Mouse (Mus musculus) thymus, adult 2 months (tissue): ENCODE results near the gene Cox7a2. TPM values are rescaled to one million over a fixed set of nuclear protein-coding genes. Genes with fewer than 3 reads are reported as not detected.

Experiments
- DNase-seq: peaks from one replicate; pipeline ENCODE4 v3.0.0; 2021
- H3K27ac ChIP-seq: fragments of 200-500 bp; 2 replicates; pipeline ENCODE4 v1.5.1; 2012; ENCODE audit warnings: low read length, control low read depth; ENCODE audit not compliant: control insufficient read depth, insufficient read depth
- H3K27me3 ChIP-seq: fragments of 200-500 bp; 2 replicates; pipeline ENCODE4 v1.6.1; 2012; ENCODE audit warnings: mild to moderate bottlenecking, low read length, moderate library complexity, mixed read lengths; ENCODE audit not compliant: control insufficient read depth, insufficient read depth
- H3K36me3 ChIP-seq: fragments of 200-500 bp; 2 replicates; pipeline ENCODE4 v1.6.1; 2012; ENCODE audit warnings: mild to moderate bottlenecking, low read length, moderate library complexity; ENCODE audit not compliant: control insufficient read depth, insufficient read depth
- H3K4me1 ChIP-seq: fragments of 200-500 bp; replicated peaks from 2 replicates; pipeline ENCODE4 v1.6.1; 2012; ENCODE audit warnings: low read length; ENCODE audit not compliant: control insufficient read depth, insufficient read depth
- H3K4me3 ChIP-seq: fragments of 200-500 bp; 2 replicates; pipeline ENCODE4 v1.5.1; 2012; ENCODE audit warnings: mild to moderate bottlenecking, low read length, control low read depth, moderate library complexity; ENCODE audit not compliant: control insufficient read depth, insufficient read depth
- CTCF ChIP-seq: fragments of 200-500 bp; IDR thresholded peaks from 2 replicates; pipeline ENCODE4 v1.5.1; 2012; ENCODE audit warnings: mild to moderate bottlenecking, control low read depth, low read length, moderate library complexity, borderline replicate concordance; ENCODE audit not compliant: control insufficient read depth, poor library complexity, insufficient read depth; ENCODE audit errors: extremely low read depth
- POLR2A ChIP-seq: fragments of 200-500 bp; IDR thresholded peaks from 2 replicates; pipeline ENCODE4 v1.6.1; 2012; ENCODE audit warnings: mild to moderate bottlenecking, low read length, control low read depth, moderate library complexity; ENCODE audit not compliant: control insufficient read depth, poor library complexity, insufficient read depth; ENCODE audit errors: extremely low read depth
- WGBS: fragments of 180-500 bp; shearing (Covaris S2); methylation state at CpG from one replicate; pipeline ENCODE4 v1.1.7; 2018; 5-methylcytosine and 5-hydroxymethylcytosine counted together
- polyA plus RNA-seq: library from polyadenylated mRNA; depleted of rRNA; stranded (reverse); fragments of >200 nt; gene quantifications from 2 replicates; pipeline ENCODE4 v1.2.3, GENCODE M21; 2012

Cox7a2 gene
- polyA plus RNA-seq, 1 experiment, result 213 TPM

DNA sequence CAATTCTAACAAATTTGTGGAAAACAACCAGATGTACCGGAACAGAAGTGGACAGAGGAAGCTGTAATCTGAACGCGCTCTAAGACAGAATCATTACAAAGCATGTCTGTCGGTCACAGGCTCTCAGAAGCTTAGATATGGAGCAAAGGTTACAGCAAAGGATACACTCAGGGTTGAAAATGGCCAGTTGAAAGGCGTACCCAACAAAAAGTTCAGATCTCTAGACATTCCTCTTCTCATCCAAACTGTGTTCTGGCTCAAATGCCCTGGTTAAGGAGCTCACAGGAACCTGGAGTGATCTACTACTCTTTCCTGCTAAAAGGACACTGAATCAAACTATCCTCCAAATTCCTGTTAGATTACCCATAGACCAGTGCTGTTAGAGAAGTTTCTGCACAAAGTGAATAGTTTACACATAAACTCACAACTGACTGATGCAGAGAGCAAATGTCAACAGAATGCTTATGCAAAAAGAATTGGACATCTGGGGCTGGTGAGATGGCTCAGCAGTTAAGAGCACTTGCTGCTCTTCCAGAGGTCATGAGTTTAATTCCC lies 7.4 kb upstream of the Cox7a2 start:
- no peak for TF ChIP-seq CTCF
- no peak for DNase-seq
- no peaks in the 10 kb centered on the region for H3K27me3 ChIP-seq
- H3K4me3 ChIP-seq, result no peak overlapping the region
- whole genome bisulfite sequencing, result 92% methylated on average over 5 of the region's 5 CpGs
- H3K4me1 ChIP-seq, result no peaks in the 10 kb centered on the region
- no peak overlapping the region for H3K27ac ChIP-seq
- H3K36me3 ChIP-seq, result peaks cover 4% of the 10 kb centered on the region; the same call in 1 of the 2 replicates

DNA sequence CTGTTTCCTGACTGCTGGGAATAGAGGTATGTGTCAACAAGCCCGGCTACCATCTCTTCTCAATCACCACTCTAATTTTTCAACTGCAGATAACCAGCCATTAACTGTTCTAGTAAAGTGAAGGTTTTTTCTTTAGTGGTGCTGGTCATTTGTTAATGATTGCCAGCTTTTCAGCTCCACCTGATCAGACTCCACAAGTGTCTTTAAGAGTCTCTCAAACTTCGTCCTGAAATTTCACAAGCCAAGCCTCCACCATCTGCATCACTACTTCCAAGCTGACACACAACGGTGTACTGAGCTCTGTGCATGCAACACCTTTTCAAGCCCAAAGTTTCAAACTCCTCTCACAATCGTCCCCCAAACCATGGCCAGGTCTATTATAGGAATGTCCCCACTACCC lies 5.7 kb upstream of the Cox7a2 start:
- H3K27ac ChIP-seq, result no peak overlapping the region
- WGBS, result 97% methylated on average over 4 of the region's 4 CpGs
- H3K4me3 ChIP-seq, result no peak overlapping the region
- no peaks in the 10 kb centered on the region for H3K27me3 ChIP-seq
- no peaks in the 10 kb centered on the region for H3K4me1 ChIP-seq
- TF ChIP-seq CTCF (no peak), POLR2A (no peak)
- DNase-seq, result no peak
- H3K36me3 ChIP-seq, result no peaks in the 10 kb centered on the region

DNA sequence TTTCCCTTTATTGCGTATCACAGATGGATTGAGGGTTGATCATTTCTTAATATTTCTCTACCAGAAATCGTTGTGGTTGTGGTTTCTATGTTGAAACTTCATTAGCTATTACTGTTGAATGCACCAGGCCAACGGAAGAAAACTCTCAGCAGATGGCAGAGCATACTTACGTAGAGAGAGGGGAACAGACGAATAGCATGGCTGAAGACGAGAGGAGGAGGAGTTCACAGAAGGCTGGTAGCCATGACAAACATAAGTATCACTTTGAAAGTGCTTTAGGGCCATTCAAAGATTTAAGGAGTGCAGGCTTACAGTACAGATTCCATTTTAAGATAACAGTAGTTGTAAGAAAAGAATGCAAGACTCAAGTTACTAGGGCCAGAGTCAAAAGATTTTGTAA lies 2.8 kb upstream of the Cox7a2 start:
- Histone ChIP-seq H3K4me1 (0 out of 2 replicates have a peak, but pooled peaks cover 2% of the 10 kb centered on the region), H3K27me3 (no peaks in the 10 kb centered on the region), H3K36me3 (0 out of 2 replicates have a peak, but pooled peaks cover 3% of the 10 kb centered on the region), H3K4me3 (no peak overlapping the region), H3K27ac (no peak overlapping the region)
- 85% methylated on average over 6 of the region's 6 CpGs for WGBS
- TF ChIP-seq POLR2A, result no peak
- no peak for TF ChIP-seq CTCF
- no peak for DNase-seq

- Histone ChIP-seq H3K4me1 (0 out of 2 replicates have a peak, but pooled peaks cover 2% of the 10 kb centered on the region), H3K27ac (no peak overlapping the region), H3K4me3 (peak overlapping the region; percentile 48), H3K27me3 (no peaks in the 10 kb centered on the region), H3K36me3 (peaks cover 13% of the 10 kb centered on the region; the same call in 1 of the 2 replicates)
- no peak for TF ChIP-seq CTCF
- WGBS, result 7% methylated on average over 14 of the region's 14 CpGs
- no peak for DNase-seq
These were observed 398 bp upstream of the Cox7a2 start for GRCm38 (mm10) chr9:79760076-79760475.

DNA sequence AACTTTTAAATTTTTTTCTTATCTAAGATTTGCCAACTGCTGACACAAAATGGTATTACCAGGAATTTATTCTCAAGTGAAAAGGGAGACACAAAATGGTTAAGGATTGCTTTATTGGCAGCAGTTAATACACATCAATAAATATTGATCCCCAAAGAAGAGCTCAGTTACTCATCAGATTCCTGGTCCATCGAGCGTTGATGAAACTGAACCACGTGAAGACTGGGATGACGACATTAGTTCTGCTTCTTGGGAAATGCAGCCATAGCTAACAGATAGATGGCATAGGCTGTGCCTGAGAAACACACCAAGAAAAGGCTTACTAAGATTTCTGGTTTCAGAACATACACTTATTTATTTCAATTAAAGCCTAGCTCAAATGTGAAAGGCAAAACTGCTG lies 4.4 kb downstream of the Cox7a2 start:
- 92% methylated on average over 4 of the region's 4 CpGs for WGBS
- TF ChIP-seq POLR2A (no peak), CTCF (no peak)
- no peak for DNase-seq

DNA sequence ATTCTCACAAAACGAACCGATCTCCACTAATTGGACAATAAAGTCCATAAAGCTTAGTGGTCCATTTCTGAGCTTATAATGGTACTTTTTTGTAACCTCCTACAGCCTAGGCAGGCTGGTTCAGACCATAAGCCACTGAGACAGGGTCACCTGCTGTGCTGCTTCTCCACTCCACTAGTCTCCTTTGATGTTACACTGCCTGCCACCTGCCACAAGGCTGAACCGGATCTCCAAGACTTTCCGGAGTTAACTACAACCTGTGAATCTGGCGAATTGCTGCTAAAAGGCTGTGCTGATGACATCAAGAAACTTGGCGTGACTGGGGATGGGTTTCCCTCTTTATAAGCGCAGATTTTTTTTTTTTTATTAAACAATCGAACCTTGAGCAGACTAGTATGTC lies 7.8 kb downstream of the Cox7a2 start:
- WGBS, result 92% methylated on average over 8 of the region's 8 CpGs

More for the DNA sequence above, 4.4 kb downstream of the Cox7a2 start:
- Histone ChIP-seq H3K27me3 (no peaks in the 10 kb centered on the region), H3K27ac (no peak overlapping the region), H3K4me1 (0 out of 2 replicates have a peak, but pooled peaks cover 2% of the 10 kb centered on the region), H3K4me3 (no peak overlapping the region), H3K36me3 (peaks cover 33% of the 10 kb centered on the region)

GRCm38 (mm10) chr9:79750709-79751108 lies 9.0 kb downstream of the Cox7a2 start:
- no peaks in the 10 kb centered on the region for H3K4me1 ChIP-seq
- 60% methylated on average over 7 of the region's 7 CpGs for WGBS
- no peak overlapping the region for H3K27ac ChIP-seq
- H3K27me3 ChIP-seq, result no peaks in the 10 kb centered on the region
- H3K4me3 ChIP-seq, result no peak overlapping the region
- DNase-seq, result no peak
- TF ChIP-seq CTCF (no peak), POLR2A (no peak)
- peaks cover 26% of the 10 kb centered on the region for H3K36me3 ChIP-seq

More for the DNA sequence above, 7.8 kb downstream of the Cox7a2 start:
- Histone ChIP-seq H3K27ac (no peak overlapping the region), H3K4me3 (no peak overlapping the region), H3K4me1 (no peaks in the 10 kb centered on the region), H3K27me3 (no peaks in the 10 kb centered on the region), H3K36me3 (peaks cover 26% of the 10 kb centered on the region)
- TF ChIP-seq CTCF (no peak), POLR2A (no peak)
- no peak for DNase-seq
